Mouse (Mus musculus) brown adipose tissue, adult 24 weeks (tissue): ENCODE data around the gene Olfr147. TPM values are rescaled to one million over a fixed set of nuclear protein-coding genes. Genes with fewer than 3 reads are reported as not detected.
"Not testable (repeated sequence)": the region's sequence is repeated elsewhere in the genome, so short reads cannot be mapped to it uniquely, and the experiment has no call there.

ENCODE experiments used
- H3K27ac ChIP-seq: fragments of 200-500 bp; replicated peaks from 2 replicates; pipeline ENCODE4 v1.5.1; 2012; ENCODE audit warnings: low read depth, mild to moderate bottlenecking, low read length
- H3K4me1 ChIP-seq: fragments of 200-500 bp; 2 replicates; pipeline ENCODE4 v1.6.1; 2012; ENCODE audit warnings: low read length, mixed read lengths; ENCODE audit not compliant: control insufficient read depth, insufficient read depth, insufficient read length
- H3K4me3 ChIP-seq: fragments of 200-500 bp; 2 replicates; pipeline ENCODE4 v1.5.1; 2012; ENCODE audit warnings: low read depth, mild to moderate bottlenecking, low read length, moderate library complexity; ENCODE audit not compliant: insufficient read depth
- polyA plus RNA-seq: library from polyadenylated mRNA; stranded (reverse); fragments of >200 nt; gene quantifications from 2 replicates; pipeline ENCODE4 v1.2.4, GENCODE M21; 2012; ENCODE audit not compliant: missing spikeins, insufficient read depth, insufficient read length

Olfr147 gene
- not detected in 2 replicates for polyA plus RNA-seq

GRCm38 (mm10) chr9:38401398-38401797 is at the start of gene Olfr147:
Gene Olfr147 (plus strand): TSS chr9:38401698.
- no peaks in the 10 kb centered on the region for H3K4me1 ChIP-seq

DNA sequence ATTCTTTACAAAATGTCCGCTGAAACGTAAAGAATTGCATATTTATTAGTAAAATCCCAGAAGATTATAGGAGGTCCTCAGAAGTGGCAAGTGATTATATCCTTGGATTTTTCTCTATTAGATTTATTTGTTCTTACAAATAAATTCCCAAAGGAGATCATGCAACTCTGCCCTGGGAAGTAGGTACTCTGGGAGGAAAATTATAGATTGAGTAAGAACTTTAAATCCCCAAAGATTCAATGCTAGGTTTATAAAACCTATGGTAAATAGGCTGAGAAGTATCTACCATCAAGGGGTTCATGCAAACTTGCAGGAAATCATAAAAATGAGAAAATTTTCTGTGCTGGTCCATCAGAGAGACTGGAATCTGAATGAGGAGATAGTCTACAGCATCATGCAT is 34.9 kb upstream of the Olfr147 start, which contains the start of gene Olfr250:
Gene Olfr250, plus strand, starts transcription at position 301 of the 400 bp plus-strand sequence.
- Histone ChIP-seq H3K4me1 (no peaks in the 10 kb centered on the region), H3K4me3 (no peak within 1 kb of the TSS)

More at GRCm38 (mm10) chr9:38401398-38401797, at the start of gene Olfr147:
- H3K27ac ChIP-seq: no peak within 1 kb of the TSS
- H3K4me3 ChIP-seq: no peak within 1 kb of the TSS

DNA sequence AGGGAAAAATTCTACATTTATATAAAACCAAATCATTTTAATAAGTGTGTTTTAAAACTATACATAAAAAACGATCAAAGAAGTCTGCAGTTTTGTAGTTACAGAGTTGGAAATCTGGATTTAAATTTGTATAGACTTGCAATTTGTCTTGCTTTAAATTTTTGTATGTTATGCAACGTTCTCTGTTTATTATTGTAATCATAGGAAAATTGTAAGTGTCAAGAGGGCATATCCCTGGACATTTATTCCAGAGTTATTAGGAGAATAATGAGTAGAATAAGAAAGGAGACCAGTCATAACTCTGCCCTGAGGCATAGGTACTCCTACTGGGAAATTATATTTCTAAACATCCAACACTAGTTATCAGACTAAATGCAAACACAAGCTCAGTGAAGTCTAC is 24.7 kb upstream of the Olfr147 start, which contains the start of gene Olfr251:
Gene Olfr251, plus strand, starts transcription at position 301 of the 400 bp plus-strand sequence.
- Histone ChIP-seq H3K4me3 (no peak within 1 kb of the TSS), H3K4me1 (no peaks in the 10 kb centered on the region), H3K27ac (no peak within 1 kb of the TSS)

More for the DNA sequence above, 34.9 kb upstream of the Olfr147 start, which contains the start of gene Olfr250:
- no peak within 1 kb of the TSS for H3K27ac ChIP-seq

DNA sequence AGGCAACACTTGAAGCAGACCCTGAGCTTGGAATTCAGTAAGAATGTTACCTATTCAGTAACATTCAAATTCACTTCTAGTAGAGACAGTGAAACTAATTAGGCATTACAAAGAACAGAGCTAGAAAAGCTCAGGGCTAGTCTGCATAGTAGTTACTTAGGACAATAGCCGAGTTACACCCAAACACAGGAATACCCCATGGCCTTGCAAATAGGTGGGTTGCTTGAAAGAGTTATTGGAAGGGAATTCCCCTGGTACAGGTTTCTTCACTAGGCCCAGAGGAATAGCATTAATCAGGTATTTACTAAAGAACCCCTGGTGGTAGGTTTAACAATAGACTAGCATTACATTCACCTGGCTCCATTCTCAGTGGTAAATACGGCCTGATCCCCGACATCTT is 6.0 kb downstream of the Olfr147 start:
- H3K27ac ChIP-seq, H3K4me1 ChIP-seq: not testable (repeated sequence)

GRCm38 (mm10) chr9:38413502-38413901 is 12.0 kb downstream of the Olfr147 start:
- not testable (repeated sequence) for H3K4me3 ChIP-seq, H3K4me1 ChIP-seq, H3K27ac ChIP-seq

More for the DNA sequence above, 6.0 kb downstream of the Olfr147 start:
- not testable (repeated sequence) for H3K4me3 ChIP-seq

DNA sequence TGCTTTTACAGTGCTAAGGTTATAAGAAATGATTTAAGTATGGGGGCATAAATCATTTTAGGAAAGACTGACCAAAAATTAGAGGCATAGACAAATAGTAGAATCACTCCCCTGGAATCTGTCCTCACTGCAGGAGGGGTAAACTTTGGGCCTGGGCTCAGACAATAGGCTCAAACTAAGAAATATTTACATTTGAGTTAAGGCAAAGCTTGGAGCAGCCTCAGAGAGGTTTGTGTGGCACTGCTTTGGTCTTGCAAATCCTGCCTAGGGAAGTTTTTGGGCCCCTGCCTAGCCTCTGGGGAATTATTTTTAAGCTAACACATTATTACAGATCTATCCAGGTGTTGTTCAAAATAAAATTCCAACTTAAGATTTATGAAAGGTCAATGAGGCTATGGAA is 22.3 kb downstream of the Olfr147 start:
- Histone ChIP-seq H3K4me3 (no peak overlapping the region), H3K27ac (no peak overlapping the region), H3K4me1 (no peaks in the 10 kb centered on the region)

DNA sequence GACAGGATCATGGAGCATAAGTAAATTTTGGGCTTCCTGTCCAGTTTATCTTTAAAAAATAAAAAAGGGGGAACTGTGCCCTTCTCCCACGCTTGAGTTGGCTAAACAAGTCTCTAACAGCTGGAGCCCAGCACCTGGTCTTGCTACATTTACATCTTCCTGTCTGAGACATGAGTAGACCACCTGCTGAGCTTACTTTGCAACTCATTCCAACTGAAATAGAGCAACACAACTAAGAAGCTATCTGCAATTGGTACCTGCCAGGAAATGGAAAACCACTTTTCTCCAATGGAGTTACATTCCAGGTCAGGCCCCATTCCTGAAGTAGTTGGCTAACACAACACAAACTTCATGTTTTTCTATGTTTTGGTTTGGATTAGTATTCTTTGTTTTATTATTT is 25.5 kb downstream of the Olfr147 start:
- Histone ChIP-seq H3K27ac (no peak overlapping the region), H3K4me3 (no peak overlapping the region), H3K4me1 (no peaks in the 10 kb centered on the region)

DNA sequence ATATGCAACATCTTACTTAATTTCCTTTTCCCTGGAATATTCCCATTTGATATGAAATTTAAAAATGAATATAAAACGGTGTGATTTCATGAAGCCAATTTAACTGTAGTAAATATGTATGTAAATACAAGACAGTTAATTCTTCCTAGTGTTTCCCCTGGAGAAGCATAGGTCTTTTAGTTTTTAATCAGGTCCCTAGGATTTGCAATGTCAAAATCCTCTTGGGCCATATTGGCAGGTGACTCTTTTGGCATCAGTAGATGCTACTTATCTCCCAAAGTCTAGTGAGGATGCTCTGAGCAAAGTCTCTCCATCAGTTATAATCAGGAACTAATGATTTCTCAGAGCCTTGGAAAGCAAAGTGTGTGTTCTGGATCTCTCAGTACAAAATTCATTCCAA is 27.7 kb downstream of the Olfr147 start, which contains the start of gene Olfr901:
Gene Olfr901, plus strand, starts transcription at position 301 of the 400 bp plus-strand sequence.
- no peak within 1 kb of the TSS for H3K27ac ChIP-seq
- H3K4me3 ChIP-seq: no peak within 1 kb of the TSS
- no peaks in the 10 kb centered on the region for H3K4me1 ChIP-seq

DNA sequence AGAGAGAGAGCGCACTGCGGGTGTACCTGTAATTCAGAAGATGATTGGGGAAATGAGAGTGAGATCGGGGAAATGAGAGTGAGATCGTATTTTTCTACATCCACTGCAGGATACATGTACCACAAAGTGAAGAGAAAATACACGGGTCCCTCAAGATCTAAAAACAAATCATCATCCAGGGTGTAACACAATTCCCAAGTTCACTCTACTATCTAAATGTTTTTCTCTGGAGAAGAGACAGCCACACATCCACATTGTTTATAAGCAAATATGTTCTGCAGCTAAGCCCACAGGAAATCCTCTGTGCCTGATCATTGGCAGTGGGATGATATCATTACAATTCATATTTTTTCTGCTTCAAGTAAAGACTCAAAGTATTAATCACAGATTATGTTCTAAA is 45.9 kb downstream of the Olfr147 start, which contains the start of gene Olfr902:
Gene Olfr902, plus strand, starts transcription at position 301 of the 400 bp plus-strand sequence.
- H3K4me1 ChIP-seq: no peaks in the 10 kb centered on the region
- no peak within 1 kb of the TSS for H3K4me3 ChIP-seq
- no peak within 1 kb of the TSS for H3K27ac ChIP-seq

Other genes starting within 250 kb of the Olfr147 start
- not detected in 2 replicates for gene Olfr891, start 220.9 kb upstream of the Olfr147 start, polyA plus RNA-seq
- not detected in 2 replicates for gene Olfr893, start 193.3 kb upstream of the Olfr147 start, polyA plus RNA-seq
- not detected in 2 replicates for gene Olfr894, start 183.6 kb upstream of the Olfr147 start, polyA plus RNA-seq
- not detected in 2 replicates for gene Olfr143, start 148.9 kb upstream of the Olfr147 start, polyA plus RNA-seq
- gene Olfr895, start 133.8 kb upstream of the Olfr147 start, polyA plus RNA-seq: not detected in 2 replicates
- gene Olfr896-ps1, start 110.6 kb upstream of the Olfr147 start, polyA plus RNA-seq: not detected in 2 replicates
- gene Olfr25, start 72.6 kb upstream of the Olfr147 start, polyA plus RNA-seq: not detected in 2 replicates
- not detected in 2 replicates for gene Olfr898, start 53.3 kb upstream of the Olfr147 start, polyA plus RNA-seq
- not detected in 2 replicates for gene Olfr250, start 34.8 kb upstream of the Olfr147 start, polyA plus RNA-seq
- not detected in 2 replicates for gene Olfr251, start 24.6 kb upstream of the Olfr147 start, polyA plus RNA-seq
- not detected in 2 replicates for gene Olfr901, start 27.8 kb downstream of the Olfr147 start, polyA plus RNA-seq
- not detected in 2 replicates for gene Olfr902, start 46.0 kb downstream of the Olfr147 start, polyA plus RNA-seq
- not detected in 2 replicates for gene Olfr904, start 61.4 kb downstream of the Olfr147 start, polyA plus RNA-seq
- not detected in 2 replicates for gene Olfr905, start 69.4 kb downstream of the Olfr147 start, polyA plus RNA-seq
- gene Olfr906, start 85.4 kb downstream of the Olfr147 start, polyA plus RNA-seq: not detected in 2 replicates
- gene Olfr907, start 94.1 kb downstream of the Olfr147 start, polyA plus RNA-seq: not detected in 2 replicates
- gene Olfr911-ps1, start 119.9 kb downstream of the Olfr147 start, polyA plus RNA-seq: not detected in 2 replicates
- gene Olfr910, start 136.2 kb downstream of the Olfr147 start, polyA plus RNA-seq: not detected in 2 replicates
- not detected in 2 replicates for gene Olfr912, start 178.5 kb downstream of the Olfr147 start, polyA plus RNA-seq
- gene Olfr913, start 191.1 kb downstream of the Olfr147 start, polyA plus RNA-seq: not detected in 2 replicates
- gene Olfr914, start 203.4 kb downstream of the Olfr147 start, polyA plus RNA-seq: not detected in 2 replicates